Mouse (Mus musculus): ENCODE measurements around the gene Tex2.

- TF ChIP-seq CTCF (IDR thresholded peaks at IDR 0.05; ENCODE audit: extremely low read depth, insufficient read depth, insufficient read length, insufficient replicate concordance): no peak
- TF ChIP-seq POLR2A (IDR thresholded peaks at IDR 0.05; ENCODE audit: low read depth, low read length): no peak
Measured at GRCm38 (mm10) chr11:106461145-106461932, 151.9 kb downstream of the Tex2 start.
